Mouse (Mus musculus) testis, adult 2 months (tissue): ENCODE results near the gene Fam83g.

ENCODE experiments used
- CTCF ChIP-seq: fragments of 200-500 bp; IDR thresholded peaks from 2 replicates; pipeline ENCODE4 v1.5.1; 2012; ENCODE audit warnings: low read depth, mild to moderate bottlenecking, inconsistent platforms, low read length, moderate library complexity; ENCODE audit not compliant: control insufficient read depth, insufficient read depth, insufficient replicate concordance
- POLR2A ChIP-seq: fragments of 200-500 bp; IDR thresholded peaks from 2 replicates; pipeline ENCODE4 v1.6.1; 2012; ENCODE audit warnings: low read depth, mild to moderate bottlenecking, inconsistent platforms, low read length, moderate library complexity; ENCODE audit not compliant: control insufficient read depth

GRCm38 (mm10) chr11:61674839-61675159 is 9.1 kb upstream of the Fam83g start:
- TF ChIP-seq CTCF (peak; percentile 42; the same call in 1 of the 2 replicates), POLR2A (no peak)
